Mouse (Mus musculus): ENCODE data around the gene Zc3h4.
"Not testable (repeated sequence)": the region's sequence is repeated elsewhere in the genome, so short reads cannot be mapped to it uniquely, and the experiment has no call there.

Zc3h4 gene

DNA sequence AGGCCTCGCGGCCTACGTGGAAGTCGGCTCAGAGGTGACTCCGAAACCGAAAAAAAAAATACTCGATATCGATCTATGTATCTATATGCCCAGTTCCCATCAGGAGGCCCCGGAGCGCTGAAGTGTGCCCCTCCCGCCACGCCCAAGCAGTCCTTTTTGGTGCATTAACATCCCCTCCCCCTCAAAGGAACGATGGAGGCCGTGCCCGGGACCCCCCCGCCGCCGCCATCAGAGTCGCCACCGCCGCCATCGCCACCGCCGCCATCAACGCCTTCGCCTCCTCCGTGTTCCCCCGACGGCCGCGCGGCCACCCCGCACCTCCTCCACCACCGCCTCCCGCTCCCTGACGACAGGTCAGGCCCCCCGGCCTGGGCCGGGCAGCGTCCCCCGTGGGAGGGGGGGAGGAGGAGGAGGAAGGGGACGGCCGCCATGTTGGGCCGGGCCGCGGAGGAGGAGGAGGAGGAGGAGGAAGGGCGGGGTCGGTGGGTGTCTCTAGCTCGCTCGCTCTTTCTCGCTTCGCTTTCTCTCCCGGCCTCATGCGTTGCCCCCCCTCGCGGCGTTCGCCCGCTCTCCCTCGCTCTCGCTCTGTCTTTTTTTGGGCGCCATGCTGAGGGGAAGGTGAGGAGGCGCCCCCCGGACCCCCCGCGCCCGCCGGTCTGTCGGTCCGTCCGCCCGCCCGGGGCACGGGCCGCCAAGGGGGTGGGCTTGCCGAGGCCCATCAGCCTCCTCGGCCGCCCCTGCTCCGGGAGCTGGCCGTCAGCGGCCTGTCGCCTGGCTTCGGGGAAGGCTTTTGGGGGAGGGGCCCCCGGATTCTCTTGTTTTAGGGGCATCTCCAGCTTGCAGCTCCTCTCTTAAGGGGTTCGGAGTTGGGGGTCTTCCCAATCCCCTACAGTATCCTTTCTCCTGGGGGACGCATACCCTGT lies at the start of gene Zc3h4:
Gene Zc3h4 (plus strand): TSS at position 222 of the 923 bp plus-strand sequence.
- DNase-seq = peak; percentile 96

- DNase-seq = no peak
Measured at GRCm38 (mm10) chr7:16355854-16356594, 44.7 kb upstream of the Zc3h4 start.

DNA sequence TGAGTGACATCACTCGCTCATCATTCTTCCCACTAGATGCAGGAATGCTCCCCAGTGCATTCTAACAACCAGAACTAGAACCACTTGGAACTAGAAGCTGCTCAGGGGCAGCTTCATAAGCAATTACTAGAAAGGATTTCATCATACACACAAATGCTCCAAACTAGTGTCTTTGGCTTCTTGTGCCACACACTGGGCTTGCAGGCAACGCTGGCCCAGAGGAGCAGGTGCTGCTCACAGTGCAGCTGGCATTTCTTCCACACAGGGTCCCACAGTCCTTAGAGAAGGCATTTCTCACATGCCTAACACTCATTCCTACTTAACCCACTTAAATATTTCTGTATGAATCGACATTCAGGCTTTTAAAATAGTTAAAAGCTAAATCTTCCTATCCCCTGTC lies 43.1 kb upstream of the Zc3h4 start:
- DNase-seq = no peak

GRCm38 (mm10) chr7:16364319-16364718 lies 36.4 kb upstream of the Zc3h4 start:
- DNase-seq = peak; percentile 23

DNA sequence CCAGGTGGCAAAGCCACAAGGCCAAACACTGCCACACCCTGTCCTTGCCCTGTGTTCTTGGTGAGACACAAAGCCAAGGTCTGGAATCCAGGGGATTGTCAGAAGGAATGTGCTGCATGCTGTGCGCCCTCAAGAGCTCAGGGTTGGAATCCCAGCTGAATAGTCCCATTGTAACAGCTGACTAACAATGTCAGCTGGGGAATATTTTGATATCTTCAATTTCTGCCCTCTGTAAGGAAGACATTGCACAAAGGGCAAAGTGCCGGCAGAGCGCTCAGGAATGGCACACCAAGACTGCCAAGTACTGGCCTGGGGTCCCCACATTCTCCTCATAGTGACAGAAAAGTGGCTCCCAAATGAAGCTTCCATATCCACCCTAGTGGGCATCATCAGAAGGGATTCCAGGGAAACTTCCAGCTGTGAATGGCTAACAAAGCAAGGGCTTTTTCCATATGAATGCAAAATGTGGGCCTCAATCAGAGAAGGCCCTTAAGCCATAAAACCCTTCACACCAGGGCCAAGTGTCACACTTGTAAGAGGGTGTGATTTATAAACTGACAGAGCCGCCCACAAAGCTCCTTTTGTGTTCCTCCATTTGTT lies 35.7 kb upstream of the Zc3h4 start:
- DNase-seq = peak; percentile 27

DNA sequence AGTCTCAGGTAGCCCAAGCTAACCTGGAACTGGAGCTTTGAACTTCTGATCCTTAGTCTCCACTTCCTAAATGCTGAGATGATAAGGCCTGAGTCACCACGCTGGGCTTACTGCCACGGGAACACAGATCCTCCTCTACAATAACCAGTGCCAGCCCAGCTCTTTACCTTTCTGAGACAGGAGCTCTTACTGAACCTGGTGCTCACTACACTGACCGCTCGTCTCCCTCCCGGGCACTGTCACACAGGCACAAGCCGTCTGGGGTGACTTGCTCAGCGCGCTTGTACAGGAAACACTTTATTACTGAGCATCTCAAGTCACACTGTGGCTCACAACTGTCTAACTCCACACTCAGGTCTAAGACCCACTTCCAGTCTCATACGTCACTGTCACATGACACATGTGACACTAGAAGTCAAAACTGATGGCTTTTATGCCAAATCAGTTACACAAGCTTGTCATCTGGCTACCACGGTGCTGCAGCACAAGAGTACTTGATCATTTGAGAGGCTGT lies 34.5 kb upstream of the Zc3h4 start:
- DNase-seq = no peak

DNA sequence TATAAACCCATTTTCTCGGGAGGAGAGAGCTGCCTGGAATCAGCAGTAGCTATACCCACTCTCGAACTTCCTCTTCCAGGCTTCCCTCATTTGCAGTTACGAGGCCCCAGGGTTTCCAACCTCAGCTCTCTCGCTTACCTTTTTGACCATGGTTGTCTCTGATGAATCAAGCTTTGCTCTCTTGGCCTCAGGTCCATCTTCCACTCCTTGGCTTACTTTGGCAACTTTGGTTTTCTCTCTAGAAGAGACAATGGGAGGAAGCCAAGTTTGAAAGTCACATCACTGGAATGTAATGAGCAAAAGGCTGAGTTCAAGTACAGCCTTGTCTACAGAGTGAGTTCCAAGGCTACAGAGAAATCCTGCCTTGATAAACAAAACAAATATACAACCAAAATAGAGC lies 34.0 kb upstream of the Zc3h4 start:
- no peak for DNase-seq

DNA sequence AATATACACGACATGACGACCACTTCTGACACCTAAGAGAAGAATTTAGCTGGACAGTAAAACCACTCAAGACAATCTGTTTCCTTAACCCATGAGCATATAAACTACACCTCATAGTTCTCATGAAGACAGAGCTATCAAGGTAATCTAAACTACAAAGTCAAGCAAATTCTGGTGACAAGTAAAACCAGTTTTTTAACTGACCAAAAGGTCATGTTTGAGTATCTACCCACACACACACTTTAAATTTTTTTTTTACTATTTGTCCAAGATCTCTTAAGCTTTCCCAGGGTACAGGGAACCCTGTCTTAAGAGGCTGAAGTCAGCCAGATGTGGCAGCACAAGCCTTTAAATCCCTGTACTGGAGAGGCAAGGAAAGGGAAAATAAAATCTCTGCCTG lies 31.9 kb upstream of the Zc3h4 start:
- DNase-seq = no peak

GRCm38 (mm10) chr7:16370596-16370995 lies 30.1 kb upstream of the Zc3h4 start:
- DNase-seq = no peak

DNA sequence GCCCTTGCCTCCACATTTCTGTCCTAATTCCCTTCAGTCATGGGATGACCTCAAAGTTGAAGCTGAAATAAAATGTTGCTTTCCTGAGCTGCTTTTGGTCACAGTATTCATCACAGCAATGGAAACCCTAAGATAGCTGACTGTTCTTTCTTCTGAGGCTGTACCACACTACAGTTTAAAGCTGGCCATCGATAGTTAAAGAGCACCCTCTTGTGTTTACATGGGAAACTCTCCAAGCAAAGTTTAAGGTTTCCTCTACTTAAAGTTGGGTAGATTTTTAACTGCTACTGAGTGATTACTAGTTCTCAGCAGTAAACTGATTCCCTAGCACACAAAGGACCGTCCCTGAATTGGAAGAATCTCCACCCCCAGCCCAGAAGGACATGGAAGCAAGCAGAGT lies 27.0 kb upstream of the Zc3h4 start:
- DNase-seq = no peak

DNA sequence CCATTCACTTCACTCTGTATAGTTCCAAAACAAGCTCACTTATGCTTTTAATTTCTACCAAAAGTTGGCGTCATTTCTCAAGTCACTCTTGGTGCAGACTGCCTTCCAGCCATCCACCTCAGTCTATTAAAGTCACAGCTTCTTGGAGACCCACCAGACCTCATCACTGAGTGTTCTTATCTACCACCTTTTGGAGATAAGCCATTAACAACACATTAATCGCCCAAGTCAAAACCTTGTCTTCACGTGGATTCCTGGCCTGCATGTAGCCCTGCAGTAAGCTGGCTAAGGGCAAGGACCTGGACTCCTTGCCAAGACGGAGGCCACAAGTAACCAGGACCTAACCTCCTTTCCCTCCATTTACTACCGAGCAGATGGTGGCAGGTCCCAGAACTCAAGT lies 25.7 kb upstream of the Zc3h4 start:
- DNase-seq = no peak

GRCm38 (mm10) chr7:16376505-16376904 lies 24.2 kb upstream of the Zc3h4 start:
- peak; percentile 77 for DNase-seq

GRCm38 (mm10) chr7:16387160-16388041 lies 13.3 kb upstream of the Zc3h4 start, which contains the start of gene Sae1:
TSS of gene Sae1 (minus strand) at chr7:16387806.
- DNase-seq = peak; percentile 95

GRCm38 (mm10) chr7:16389942-16390341 lies 10.8 kb upstream of the Zc3h4 start:
- DNase-seq = not testable (repeated sequence)

- no peak for DNase-seq
Measured at GRCm38 (mm10) chr7:16392923-16393322, 7.8 kb upstream of the Zc3h4 start.

DNA sequence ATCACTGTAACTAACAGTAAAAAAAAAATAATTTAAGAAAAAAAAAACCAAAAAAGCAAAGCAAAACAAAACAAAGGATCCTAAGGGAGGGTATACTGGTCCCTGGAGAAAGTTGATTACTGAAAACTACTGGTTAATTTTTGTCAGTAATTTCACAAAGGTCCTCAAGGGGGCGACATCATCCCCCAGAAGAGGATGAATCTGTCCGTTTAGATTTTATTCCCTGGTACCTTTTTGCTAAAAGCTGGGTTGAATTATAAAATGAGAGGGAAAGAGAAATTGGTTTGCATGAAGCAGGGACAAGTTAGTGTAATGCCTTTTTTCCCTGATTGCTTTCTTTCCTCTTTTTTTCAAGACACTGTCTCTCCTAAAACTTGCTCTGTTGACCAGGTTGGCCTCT lies 4.8 kb upstream of the Zc3h4 start:
- peak; percentile 56 for DNase-seq

DNA sequence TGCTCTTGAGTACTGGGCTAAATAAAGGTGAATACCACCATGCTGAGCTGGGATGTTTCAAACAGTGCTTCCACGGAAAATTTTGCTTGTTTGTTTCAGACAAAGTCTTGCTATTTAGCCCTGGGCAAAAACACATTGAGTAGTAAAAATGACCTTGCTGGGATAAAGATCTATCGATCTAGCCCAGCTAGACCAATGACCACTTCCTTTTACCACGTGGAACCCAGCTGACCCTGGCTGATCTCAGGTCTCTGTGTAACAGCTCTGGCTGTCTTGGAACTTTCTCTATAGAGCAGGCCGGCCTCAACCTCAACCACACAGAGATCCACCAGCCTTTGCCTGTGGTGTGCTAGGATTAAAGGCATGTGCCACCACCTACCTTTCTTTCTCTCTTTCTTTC lies 3.2 kb upstream of the Zc3h4 start:
- DNase-seq = no peak

DNA sequence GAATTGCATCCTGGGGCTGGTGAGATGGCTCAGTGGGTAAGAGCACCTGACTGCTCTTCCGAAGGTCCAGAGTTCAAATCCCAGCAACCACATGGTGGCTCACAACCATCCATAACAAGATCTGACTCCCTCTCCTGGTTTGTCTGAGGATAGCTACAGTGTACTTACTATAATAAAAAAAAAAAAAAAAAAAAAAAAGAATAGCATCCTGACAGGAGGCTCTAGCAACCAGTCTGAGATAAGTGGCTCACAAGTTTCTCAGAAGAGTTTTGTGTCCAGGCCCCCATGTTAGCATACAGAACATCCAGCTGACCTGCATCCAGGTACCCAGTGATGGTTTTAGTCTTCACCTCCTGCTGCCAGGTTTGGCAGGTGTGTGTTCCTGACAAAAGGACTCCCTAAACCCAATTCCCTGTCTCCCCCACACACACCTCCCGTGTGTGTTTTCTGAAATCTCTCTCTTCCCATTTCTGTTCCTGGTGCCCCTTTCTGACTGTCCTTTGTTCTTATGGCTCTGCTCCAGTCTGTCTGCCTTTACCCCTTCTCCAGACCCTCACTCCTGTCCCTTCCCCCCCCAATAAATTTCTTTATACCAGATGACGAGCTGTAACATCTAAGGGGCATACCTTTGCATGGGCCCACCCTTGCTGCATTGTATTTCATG lies 2.2 kb upstream of the Zc3h4 start:
- DNase-seq = peak; percentile 17

DNA sequence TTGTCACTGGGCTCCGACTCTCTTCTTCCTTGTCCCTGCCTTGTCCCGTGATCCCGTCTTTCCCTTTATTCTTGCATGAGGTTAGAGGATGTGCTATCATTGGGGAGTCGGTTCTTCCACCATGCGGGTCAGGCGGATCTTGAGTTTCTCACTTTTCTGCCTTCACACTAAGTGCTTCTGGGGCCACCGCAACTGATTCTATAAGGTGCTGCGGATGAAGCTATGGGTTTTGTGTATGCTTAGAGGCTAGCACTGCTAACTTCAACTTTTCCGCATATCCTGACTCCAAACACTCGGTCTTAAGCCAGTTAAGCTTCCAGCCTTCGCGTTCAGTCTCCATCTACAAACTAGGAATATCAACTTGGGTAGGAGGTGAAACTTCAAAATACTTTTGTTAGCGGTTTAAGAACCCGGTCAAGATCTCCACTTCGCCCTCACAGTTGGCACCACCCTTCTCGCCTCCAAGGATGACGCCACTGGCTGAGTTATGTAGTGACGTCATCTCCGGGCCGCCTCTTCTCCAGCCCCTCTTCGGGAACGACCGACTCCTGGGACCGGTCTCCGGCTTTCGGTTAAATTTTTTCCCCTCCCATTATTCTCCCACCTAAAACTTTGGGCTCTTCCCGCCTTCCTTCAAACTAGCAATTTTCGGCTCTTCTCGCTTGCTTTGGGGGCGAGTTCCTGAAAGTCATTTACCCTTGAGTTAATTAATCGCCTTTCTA lies 1.5 kb upstream of the Zc3h4 start:
- DNase-seq = peak; percentile 86

GRCm38 (mm10) chr7:16399820-16400688 lies 656 bp upstream of the Zc3h4 start:
- peak; percentile 100 for DNase-seq
